Comparison of ENCODE assay signal across 8 mouse cellular contexts in the genomic region with DNA sequence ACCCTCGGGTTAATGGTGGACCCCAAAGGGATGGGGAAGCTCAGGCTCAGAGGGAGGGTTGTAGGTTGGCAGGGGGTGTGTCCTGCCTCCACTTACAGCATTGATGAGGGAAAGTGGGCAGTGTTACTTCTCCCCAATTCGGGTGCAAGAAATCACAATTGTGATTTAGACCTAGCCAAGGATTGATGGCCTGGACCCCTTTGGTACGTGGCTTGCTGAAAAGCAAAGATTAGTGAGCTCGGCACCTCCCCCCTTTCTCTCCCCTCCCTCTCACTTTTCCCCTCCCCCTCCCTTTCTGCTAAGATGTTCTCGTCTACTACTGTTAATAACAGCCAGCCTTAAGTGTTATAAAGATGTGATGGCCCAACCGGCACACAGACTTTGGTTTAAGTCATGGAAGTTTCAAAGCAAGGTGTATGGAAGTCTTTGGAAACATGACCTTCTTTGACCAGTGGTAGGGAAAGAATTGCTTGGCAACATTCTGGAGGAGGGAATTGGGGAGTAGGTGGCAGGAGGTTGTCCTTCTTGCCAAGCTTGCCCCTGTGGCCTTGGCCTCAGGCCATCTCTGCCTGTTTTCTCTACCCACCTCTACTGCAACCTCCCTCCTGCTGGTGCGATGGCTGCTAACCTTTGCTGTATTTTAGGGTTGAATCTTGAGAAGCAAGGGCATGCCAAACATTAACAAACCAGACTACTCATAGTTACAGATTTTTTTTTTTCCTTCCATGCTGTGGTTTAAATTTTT. TPM values are rescaled to one million over a fixed set of nuclear protein-coding genes. Genes with fewer than 3 reads are reported as not detected.
DNase-seq lines count a peak whose midpoint lies in the region; ATAC-seq and TF ChIP-seq lines count a peak whose summit lies in the region.

No protein-coding gene starts in this region.

- no peak for TF ChIP-seq CTCF in embryonic fibroblast, embryonic 13.5 days (IDR thresholded peaks at IDR 0.05; ENCODE audit: borderline replicate concordance, insufficient read depth, low read length)

- H3K4me2 ChIP-seq in heart, embryonic 15.5 days, result peak overlapping the region; percentile 80
- peak overlapping the region; percentile 63 for H3K4me2 ChIP-seq in kidney, embryonic 16.5 days (replicated peaks; ENCODE audit: low read depth, low read length)
- H3K4me2 ChIP-seq in midbrain, embryonic 16.5 days (ENCODE audit: low read length), result peak overlapping the region; percentile 81

- H3K27ac ChIP-seq in heart, embryonic 15.5 days, result peak overlapping the region; percentile 98
- H3K27ac ChIP-seq in embryonic fibroblast, embryonic 13.5 days (ENCODE audit: insufficient read depth, low read length), result peak overlapping the region; percentile 81
- peak overlapping the region; percentile 97 for H3K27ac ChIP-seq in kidney, embryonic 16.5 days (ENCODE audit: low read length)
- H3K27ac ChIP-seq in midbrain, embryonic 16.5 days (ENCODE audit: low read length), result peak overlapping the region; percentile 100

- H3K27me3 ChIP-seq in heart, embryonic 15.5 days, result no peaks in the 10 kb centered on the region
- no peaks in the 10 kb centered on the region for H3K27me3 ChIP-seq in kidney, embryonic 16.5 days (ENCODE audit: insufficient read depth, low read length)
- no peaks in the 10 kb centered on the region for H3K27me3 ChIP-seq in midbrain, embryonic 16.5 days (ENCODE audit: control insufficient read depth, insufficient read depth, low read depth, low read length)

- peak overlapping the region; percentile 81 for H3K4me3 ChIP-seq in heart, embryonic 15.5 days
- peak overlapping the region; percentile 95 for H3K4me3 ChIP-seq in embryonic fibroblast, embryonic 13.5 days (ENCODE audit: insufficient read depth, low read length)
- peak overlapping the region; percentile 97 for H3K4me3 ChIP-seq in kidney, embryonic 16.5 days (ENCODE audit: low read length)
- H3K4me3 ChIP-seq in midbrain, embryonic 16.5 days (ENCODE audit: low read depth, low read length), result peak overlapping the region; percentile 94

- WGBS in heart, embryonic 15.5 days, result 3% methylated on average over 7 of the region's 7 CpGs
- WGBS in kidney, embryonic 16.5 days, result under 1% methylated on average over 7 of the region's 7 CpGs
- WGBS in midbrain, embryonic 16.5 days, result 0% methylated on average over 7 of the region's 7 CpGs

- no peak for DNase-seq in heart, adult 9 months (ENCODE audit: low spot score in 2 of 2)
- DNase-seq in adrenal gland, postnatal 10 days, result peak; percentile 62
- no peak for DNase-seq in urinary bladder, adult 18-20 months (ENCODE audit: low spot score in 2 of 2)
- DNase-seq in gastrocnemius, postnatal 25 days, result no peak

- peak overlapping the region; percentile 82 for H3K9ac ChIP-seq in heart, embryonic 15.5 days
- H3K9ac ChIP-seq in kidney, embryonic 16.5 days (replicated peaks; ENCODE audit: low read length), result peak overlapping the region; percentile 96
- H3K9ac ChIP-seq in midbrain, embryonic 16.5 days (ENCODE audit: low read depth, low read length), result peak overlapping the region; percentile 99

- 0 out of 2 replicates have a peak, but pooled peaks cover 3% of the 10 kb centered on the region for H3K36me3 ChIP-seq in heart, embryonic 15.5 days
- 0 out of 2 replicates have a peak, but pooled peaks cover 3% of the 10 kb centered on the region for H3K36me3 ChIP-seq in kidney, embryonic 16.5 days (ENCODE audit: insufficient read depth, low read length)
- H3K36me3 ChIP-seq in midbrain, embryonic 16.5 days (ENCODE audit: control insufficient read depth, insufficient read depth, low read length), result 0 out of 2 replicates have a peak, but pooled peaks cover 2% of the 10 kb centered on the region

- H3K9me3 ChIP-seq in heart, embryonic 15.5 days (replicated peaks), result no peaks in the 10 kb centered on the region
- H3K9me3 ChIP-seq in kidney, embryonic 16.5 days (ENCODE audit: low read length), result no peaks in the 10 kb centered on the region
- no peaks in the 10 kb centered on the region for H3K9me3 ChIP-seq in midbrain, embryonic 16.5 days (replicated peaks; ENCODE audit: control insufficient read depth, low read length, poor library complexity, severe bottlenecking)

- no peak for ATAC-seq in heart, embryonic 15.5 days (replicated peaks; ENCODE audit: insufficient number of reproducible peaks, insufficient read depth, low FRiP score, low read depth)
- ATAC-seq in kidney, embryonic 16.5 days (ENCODE audit: low FRiP score, low TSS enrichment), result no peak
- no peak; the same call in 1 of the 2 replicates for ATAC-seq in midbrain, embryonic 16.5 days

- no peak for TF ChIP-seq POLR2A in embryonic fibroblast, embryonic 13.5 days (IDR thresholded peaks at IDR 0.05; ENCODE audit: low read depth, low read length)

- H3K4me1 ChIP-seq in heart, embryonic 15.5 days (replicated peaks), result peaks cover 25% of the 10 kb centered on the region
- no peaks in the 10 kb centered on the region for H3K4me1 ChIP-seq in embryonic fibroblast, embryonic 13.5 days (ENCODE audit: control insufficient read depth, insufficient read depth, low read length)
- H3K4me1 ChIP-seq in kidney, embryonic 16.5 days (ENCODE audit: insufficient read depth, low read length), result peaks cover 25% of the 10 kb centered on the region
- peaks cover 48% of the 10 kb centered on the region for H3K4me1 ChIP-seq in midbrain, embryonic 16.5 days (ENCODE audit: control insufficient read depth, insufficient read depth, low read length)

RNA-seq across cellular contexts. Expression of gene Hmgcs1, which starts 0.9 kb away (rescaled TPM):
- polyA plus RNA-seq in heart, embryonic 15.5 days (2015; fragmentation: Nextera tagmentation; extraction: Ambion mirVana), result 69.9 and 86.4 TPM in 2 replicates
- 100 to 1,000 TPM; 219 to 270 TPM for total RNA-seq in adrenal gland, postnatal 10 days (2021)
- polyA plus RNA-seq in embryonic fibroblast, embryonic 13.5 days (2011; ENCODE audit: insufficient read length, low read depth, missing spikeins), result 166 and 168 TPM in 2 replicates
- polyA plus RNA-seq in kidney, embryonic 16.5 days (2015; fragmentation: Nextera tagmentation; extraction: Ambion mirVana), result 202 and 204 TPM in 2 replicates
- polyA plus RNA-seq in midbrain, embryonic 16.5 days (2015; fragmentation: Nextera tagmentation; extraction: Ambion mirVana), result 635 and 644 TPM in 2 replicates
- total RNA-seq in gastrocnemius, postnatal 25 days (2021), result 10 to 100 TPM; 30.7 to 30.9 TPM
